Mouse (Mus musculus) kidney, embryonic 15.5 days (tissue): ENCODE measurements around the gene Syt16. TPM values are rescaled to one million over a fixed set of nuclear protein-coding genes. Genes with fewer than 3 reads are reported as not detected.
A peak's percentile ranks its signal among the peaks of the same experiment; 100 is the strongest.

Source experiments
- ATAC-seq: fragments of 200-750 bp; cut with Nextera tagmentation; replicated peaks from 2 replicates; pipeline ENCODE4 v1.8.0; 2017; ENCODE audit warnings: moderate TSS enrichment; ENCODE audit not compliant: low FRiP score
- H3K27ac ChIP-seq: fragments of 300-500 bp; sonication (generic); 2 replicates; pipeline ENCODE4 v1.5.1; 2015; ENCODE audit warnings: mild to moderate bottlenecking, inconsistent platforms
- H3K27me3 ChIP-seq: fragments of 300-500 bp; sonication (generic); 2 replicates; pipeline ENCODE4 v1.6.1; 2015; ENCODE audit warnings: inconsistent platforms
- H3K36me3 ChIP-seq: fragments of 300-500 bp; sonication (generic); 2 replicates; pipeline ENCODE4 v1.6.1; 2015; ENCODE audit warnings: inconsistent platforms
- H3K4me1 ChIP-seq: fragments of 300-500 bp; sonication (generic); 2 replicates; pipeline ENCODE4 v1.6.1; 2015; ENCODE audit warnings: inconsistent platforms
- H3K4me2 ChIP-seq: fragments of 300-500 bp; sonication (generic); 2 replicates; pipeline ENCODE4 v1.6.1; 2015; ENCODE audit warnings: moderate library complexity, mild to moderate bottlenecking, inconsistent platforms
- H3K4me3 ChIP-seq: fragments of 300-500 bp; sonication (generic); replicated peaks from 2 replicates; pipeline ENCODE4 v1.5.1; 2015; ENCODE audit warnings: mild to moderate bottlenecking, inconsistent platforms
- H3K9ac ChIP-seq: fragments of 300-500 bp; sonication (generic); 2 replicates; pipeline ENCODE4 v1.6.1; 2015; ENCODE audit warnings: mild to moderate bottlenecking, inconsistent platforms
- H3K9me3 ChIP-seq: fragments of 300-500 bp; sonication (generic); replicated peaks from 2 replicates; pipeline ENCODE4 v1.6.1; 2016; ENCODE audit warnings: inconsistent platforms
- WGBS: fragments of 180-500 bp; shearing (Covaris S2); methylation state at CpG from one replicate; pipeline ENCODE4 v1.1.7; 2015; ENCODE audit warnings: mixed read lengths; 5-methylcytosine and 5-hydroxymethylcytosine counted together
- polyA plus RNA-seq: library from polyadenylated mRNA; unstranded; fragments of >200 nt; fragmentation: Nextera tagmentation; extraction: Ambion mirVana; gene quantifications from 2 replicates; pipeline ENCODE4 v1.2.1, GENCODE M21; 2015

Gene Syt16
- polyA plus RNA-seq: 0.73 and 0.84 TPM in 2 replicates

DNA sequence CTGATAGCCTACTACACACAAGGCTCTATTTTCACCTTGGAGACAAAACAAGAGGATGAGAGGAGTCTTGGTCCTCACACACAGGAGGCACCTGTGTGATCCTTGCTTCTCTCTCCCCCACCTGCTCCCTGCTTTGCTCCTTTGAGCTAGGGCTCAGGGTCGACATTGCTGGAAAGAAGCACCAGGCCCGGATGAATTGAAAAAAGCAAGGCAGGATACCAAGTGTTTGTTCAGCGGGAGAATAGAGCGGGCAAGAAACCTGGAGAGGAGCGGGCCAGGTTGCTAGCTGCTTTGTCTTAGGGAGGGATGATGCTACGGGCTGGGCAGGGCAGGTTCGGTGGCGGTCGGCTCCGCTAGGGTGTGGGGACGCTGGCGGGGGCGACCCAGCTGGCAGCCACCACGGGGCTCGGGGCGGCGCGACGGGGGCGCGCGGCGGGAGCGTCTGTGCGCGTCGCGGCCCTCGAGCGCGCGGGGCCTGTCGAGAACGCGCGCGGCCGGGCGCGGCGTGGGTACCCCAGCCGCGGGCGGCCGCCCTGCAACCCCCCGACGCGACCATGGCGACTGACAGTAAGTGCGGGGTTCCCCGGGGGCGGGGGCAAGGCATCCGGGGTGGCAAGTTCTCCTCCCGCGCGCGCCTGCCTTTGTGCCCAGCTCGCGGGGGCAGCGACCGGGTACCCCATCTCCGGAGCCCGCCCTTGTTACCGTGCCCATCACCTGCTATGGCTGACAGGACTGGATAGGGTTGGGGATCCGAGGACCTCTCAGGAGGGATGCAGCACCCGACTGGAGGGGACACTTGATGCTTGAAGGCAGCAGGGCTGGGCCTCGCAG is at the start of gene Syt16:
Gene Syt16, plus strand, starts transcription at position 365 of the 831 bp plus-strand sequence.
- Histone ChIP-seq H3K27ac (no peak within 1 kb of the TSS), H3K4me3 (peak within 1 kb of the TSS; percentile 52), H3K4me1 (peaks cover 11% of the 10 kb centered on the region), H3K27me3 (peaks cover 36% of the 10 kb centered on the region), H3K9ac (peak within 1 kb of the TSS; percentile 50), H3K9me3 (no peaks in the 10 kb centered on the region), H3K4me2 (peak within 1 kb of the TSS; percentile 85), H3K36me3 (no peaks in the 10 kb centered on the region)
- ATAC-seq: 0 out of 2 replicates have a peak, but pooled peaks have one; percentile 46
- 1% methylated on average over 58 of the region's 67 CpGs for WGBS

DNA sequence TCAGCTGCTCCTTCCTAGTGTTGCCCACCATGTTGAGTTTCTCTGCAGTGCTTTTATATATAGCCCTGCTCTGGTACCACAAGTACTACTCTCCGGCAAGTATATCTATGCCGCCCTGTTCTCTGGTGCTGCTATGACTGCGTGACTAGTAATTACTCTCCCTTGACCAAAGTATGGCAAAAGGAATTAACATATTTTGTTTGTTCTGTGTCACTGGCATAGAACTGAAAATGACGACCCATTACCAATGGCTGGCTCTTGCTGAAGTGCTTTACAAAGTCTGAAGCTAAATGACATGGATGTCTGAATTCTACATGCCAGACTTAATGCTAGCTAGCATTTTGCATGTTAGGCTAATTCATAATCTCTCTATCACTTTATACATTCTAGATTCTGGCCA is 49.0 kb upstream of the Syt16 start:
- Histone ChIP-seq H3K27me3 (0 out of 2 replicates have a peak, but pooled peaks cover 3% of the 10 kb centered on the region), H3K4me3 (no peak overlapping the region), H3K9me3 (no peaks in the 10 kb centered on the region), H3K4me1 (peaks cover 14% of the 10 kb centered on the region), H3K4me2 (no peak overlapping the region), H3K9ac (no peak overlapping the region), H3K27ac (no peak overlapping the region), H3K36me3 (peaks cover 33% of the 10 kb centered on the region)
- no peak for ATAC-seq
- 90% methylated on average over 4 of the region's 4 CpGs for WGBS

DNA sequence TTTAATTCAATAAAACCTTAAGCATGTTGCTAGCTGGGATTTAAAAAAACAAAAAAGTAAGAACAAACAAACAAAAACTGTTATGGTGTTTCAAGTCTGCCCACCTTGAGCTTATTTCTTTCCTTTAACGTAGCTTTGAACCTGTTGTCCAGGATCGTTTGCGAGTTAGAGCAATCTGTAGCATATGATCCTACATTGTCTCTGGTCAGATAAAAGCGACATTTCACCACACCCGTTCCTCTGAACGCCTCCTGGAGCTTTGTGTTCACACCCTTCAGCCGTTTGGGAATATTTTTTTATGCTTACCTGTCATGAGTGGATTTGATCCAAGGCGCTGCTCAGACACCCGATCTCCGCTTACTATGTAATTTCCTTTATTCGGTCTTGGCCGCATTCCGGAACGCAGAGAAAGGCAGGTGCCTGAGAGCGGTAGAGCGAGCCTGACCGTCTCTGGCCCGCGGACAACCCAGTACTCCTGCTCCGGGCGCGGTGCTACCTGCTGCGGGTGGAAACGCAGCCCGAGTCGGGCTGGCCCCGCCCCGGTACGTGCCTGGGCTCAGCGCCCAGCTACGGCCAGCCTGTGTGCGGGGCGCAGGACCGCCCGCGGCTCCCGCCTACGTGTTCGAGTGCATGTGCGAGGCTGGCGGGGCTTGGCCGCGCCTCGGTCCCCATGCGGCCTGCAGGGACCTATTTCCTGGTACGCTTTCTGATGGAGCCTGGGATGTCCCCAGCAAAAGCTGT is 48.0 kb upstream of the Syt16 start:
- WGBS: 6% methylated on average over 46 of the region's 46 CpGs
- peaks cover 23% of the 10 kb centered on the region for H3K36me3 ChIP-seq
- no peak overlapping the region for H3K27ac ChIP-seq
- peak; percentile 86 for ATAC-seq
- 0 out of 2 replicates have a peak, but pooled peaks cover 3% of the 10 kb centered on the region for H3K27me3 ChIP-seq
- peak overlapping the region; percentile 46; the same call in 1 of the 2 replicates for H3K9ac ChIP-seq
- no peaks in the 10 kb centered on the region for H3K9me3 ChIP-seq
- H3K4me3 ChIP-seq: peak overlapping the region; percentile 43
- H3K4me2 ChIP-seq: peak overlapping the region; percentile 76
- peaks cover 17% of the 10 kb centered on the region for H3K4me1 ChIP-seq

DNA sequence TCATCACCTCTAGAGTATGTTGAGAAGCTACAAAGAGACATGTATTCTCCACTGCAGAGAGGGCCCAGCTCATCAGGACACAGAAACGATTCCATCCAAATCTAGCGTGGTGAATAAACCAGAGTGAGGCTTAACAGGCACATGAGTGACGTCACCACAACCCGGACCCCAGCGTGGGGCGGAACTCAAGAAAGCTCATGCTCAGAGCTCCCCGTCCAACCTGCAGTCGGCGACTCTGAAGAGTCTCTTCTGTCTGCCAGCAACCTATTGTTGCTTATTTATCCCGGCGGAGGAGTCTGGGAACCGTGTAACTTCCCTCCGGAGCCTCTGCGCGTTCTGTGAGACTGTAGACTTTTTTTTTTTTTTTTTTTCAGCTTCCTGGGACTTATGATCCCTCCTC is 44.6 kb upstream of the Syt16 start:
- Histone ChIP-seq H3K4me1 (peaks cover 17% of the 10 kb centered on the region), H3K36me3 (peaks cover 5% of the 10 kb centered on the region; the same call in 1 of the 2 replicates), H3K9me3 (no peaks in the 10 kb centered on the region), H3K27me3 (0 out of 2 replicates have a peak, but pooled peaks cover 3% of the 10 kb centered on the region), H3K27ac (no peak overlapping the region), H3K4me2 (peak overlapping the region; percentile 65), H3K9ac (no peak overlapping the region), H3K4me3 (peak overlapping the region; percentile 40)
- 18% methylated on average over 15 of the region's 15 CpGs for WGBS
- ATAC-seq: peak; percentile 72

DNA sequence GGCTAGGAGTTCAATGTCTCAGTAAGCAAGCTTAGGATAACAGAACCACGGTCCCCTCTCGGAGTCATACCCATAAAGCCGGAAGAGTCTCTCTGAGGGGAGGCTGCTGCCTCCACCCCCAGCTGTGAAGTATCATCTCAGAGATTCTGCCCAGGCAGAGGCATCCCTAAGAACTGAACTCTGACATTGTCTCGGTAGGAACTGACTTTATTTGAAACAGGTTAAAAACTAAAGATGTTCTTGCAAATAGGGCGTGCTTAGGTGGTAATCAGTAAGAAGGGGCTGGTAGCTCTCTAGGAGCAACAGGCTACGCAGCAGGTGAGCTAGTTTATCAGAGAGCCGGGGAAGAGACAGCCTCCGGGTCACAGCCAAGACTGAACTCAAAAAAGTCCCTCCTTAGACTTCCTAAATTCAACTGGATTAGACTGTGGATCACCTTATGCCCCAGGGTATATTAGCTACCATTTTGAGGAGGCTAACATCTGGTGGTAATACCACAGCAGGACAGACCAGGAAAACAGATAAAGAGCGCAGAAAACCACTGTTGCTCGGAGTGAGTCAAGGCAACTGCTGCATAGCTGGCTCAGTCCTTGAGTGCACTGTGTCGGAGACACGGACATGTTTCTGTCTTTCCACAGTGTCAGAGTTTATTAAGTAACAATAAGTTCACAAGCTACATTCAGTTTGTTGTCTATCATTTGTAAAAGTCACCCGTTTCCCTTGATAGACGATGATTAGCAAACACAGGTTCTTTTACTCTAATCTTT is 43.9 kb upstream of the Syt16 start:
- no peak for ATAC-seq
- peak overlapping the region; percentile 40 for H3K4me3 ChIP-seq
- WGBS: 56% methylated on average over 14 of the region's 14 CpGs

DNA sequence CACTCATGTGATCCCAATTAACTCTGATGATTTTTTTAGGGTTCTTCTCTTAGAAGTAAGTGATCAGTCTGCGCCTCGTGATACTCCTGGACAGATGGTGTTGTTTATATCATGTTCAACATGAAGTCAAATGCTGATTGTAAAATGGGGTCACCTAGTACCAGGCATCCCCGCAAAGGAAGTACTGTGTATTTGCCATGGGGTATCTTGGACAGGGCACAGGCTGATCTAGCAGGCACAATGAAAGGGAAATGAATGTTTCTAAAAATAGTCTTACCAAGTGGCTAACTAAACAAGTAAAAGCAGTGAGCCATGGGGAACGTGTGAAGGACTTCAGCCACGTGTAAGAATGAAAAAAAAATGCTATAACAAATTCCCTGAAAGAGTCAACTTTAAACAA is 42.7 kb upstream of the Syt16 start:
- H3K27me3 ChIP-seq: no peaks in the 10 kb centered on the region
- H3K27ac ChIP-seq: no peak overlapping the region
- no peak overlapping the region for H3K9ac ChIP-seq
- no peak overlapping the region for H3K4me2 ChIP-seq
- H3K4me1 ChIP-seq: peaks cover 11% of the 10 kb centered on the region
- no peaks in the 10 kb centered on the region for H3K9me3 ChIP-seq
- H3K36me3 ChIP-seq: no peaks in the 10 kb centered on the region
- WGBS: 56% methylated on average over 5 of the region's 5 CpGs
- H3K4me3 ChIP-seq: no peak overlapping the region
- no peak for ATAC-seq

More for the DNA sequence above, 43.9 kb upstream of the Syt16 start:
- Histone ChIP-seq H3K36me3 (no peaks in the 10 kb centered on the region), H3K4me1 (peaks cover 17% of the 10 kb centered on the region), H3K9me3 (no peaks in the 10 kb centered on the region), H3K27me3 (no peaks in the 10 kb centered on the region), H3K9ac (no peak overlapping the region), H3K27ac (no peak overlapping the region), H3K4me2 (peak overlapping the region; percentile 65)

DNA sequence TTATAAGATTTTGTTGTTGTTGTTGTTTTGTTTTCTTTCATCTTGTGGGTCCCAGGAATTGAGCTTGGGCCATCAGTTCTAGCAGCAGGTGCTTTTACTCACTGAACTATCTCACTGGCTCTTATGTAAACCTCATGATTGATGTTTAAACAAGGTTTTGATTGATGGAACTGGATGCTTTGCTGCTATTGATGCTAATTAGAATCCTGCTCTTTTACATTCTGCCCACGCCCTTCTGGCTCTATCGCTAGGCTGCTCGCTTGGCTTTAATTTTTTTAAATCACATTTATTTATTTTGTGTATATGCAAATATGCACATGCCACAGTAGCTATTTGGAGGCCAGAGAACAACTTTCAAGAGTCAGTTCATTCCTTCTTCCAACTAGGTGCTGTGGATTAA is 39.8 kb upstream of the Syt16 start:
- no peak overlapping the region for H3K4me3 ChIP-seq
- H3K9me3 ChIP-seq: no peaks in the 10 kb centered on the region
- 96% methylated on average over 3 of the region's 3 CpGs for WGBS

DNA sequence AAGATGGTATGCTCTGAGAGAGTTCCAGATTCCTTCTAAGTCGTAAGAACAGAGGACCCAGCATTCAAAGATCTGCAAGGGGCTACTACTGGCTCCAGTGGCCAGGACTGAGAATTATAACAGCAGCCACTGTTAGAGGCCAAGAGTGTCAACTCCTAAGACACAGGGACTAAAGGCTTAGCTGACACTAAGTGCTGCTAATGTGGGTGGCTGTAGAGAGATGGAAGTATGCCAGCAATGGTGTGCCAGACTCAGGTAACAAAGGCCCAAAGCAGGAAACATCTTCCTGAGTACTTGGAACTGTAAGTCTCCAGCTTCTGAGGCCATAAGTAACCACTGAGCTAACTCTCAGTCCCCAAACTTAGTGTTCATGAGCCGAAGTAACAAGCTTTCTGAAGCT is 38.6 kb upstream of the Syt16 start:
- H3K4me2 ChIP-seq: no peak overlapping the region
- H3K27ac ChIP-seq: no peak overlapping the region
- 93% methylated on average over 2 of the region's 2 CpGs for WGBS
- no peaks in the 10 kb centered on the region for H3K9me3 ChIP-seq
- no peaks in the 10 kb centered on the region for H3K36me3 ChIP-seq
- H3K27me3 ChIP-seq: no peaks in the 10 kb centered on the region; the same call in 1 of the 2 replicates
- no peaks in the 10 kb centered on the region for H3K4me1 ChIP-seq
- no peak overlapping the region for H3K4me3 ChIP-seq
- no peak for ATAC-seq
- no peak overlapping the region for H3K9ac ChIP-seq

More for the DNA sequence above, 39.8 kb upstream of the Syt16 start:
- no peak for ATAC-seq
- Histone ChIP-seq H3K27ac (no peak overlapping the region), H3K9ac (no peak overlapping the region), H3K27me3 (no peaks in the 10 kb centered on the region; the same call in 1 of the 2 replicates), H3K4me2 (no peak overlapping the region), H3K4me1 (peaks cover 10% of the 10 kb centered on the region), H3K36me3 (no peaks in the 10 kb centered on the region)

DNA sequence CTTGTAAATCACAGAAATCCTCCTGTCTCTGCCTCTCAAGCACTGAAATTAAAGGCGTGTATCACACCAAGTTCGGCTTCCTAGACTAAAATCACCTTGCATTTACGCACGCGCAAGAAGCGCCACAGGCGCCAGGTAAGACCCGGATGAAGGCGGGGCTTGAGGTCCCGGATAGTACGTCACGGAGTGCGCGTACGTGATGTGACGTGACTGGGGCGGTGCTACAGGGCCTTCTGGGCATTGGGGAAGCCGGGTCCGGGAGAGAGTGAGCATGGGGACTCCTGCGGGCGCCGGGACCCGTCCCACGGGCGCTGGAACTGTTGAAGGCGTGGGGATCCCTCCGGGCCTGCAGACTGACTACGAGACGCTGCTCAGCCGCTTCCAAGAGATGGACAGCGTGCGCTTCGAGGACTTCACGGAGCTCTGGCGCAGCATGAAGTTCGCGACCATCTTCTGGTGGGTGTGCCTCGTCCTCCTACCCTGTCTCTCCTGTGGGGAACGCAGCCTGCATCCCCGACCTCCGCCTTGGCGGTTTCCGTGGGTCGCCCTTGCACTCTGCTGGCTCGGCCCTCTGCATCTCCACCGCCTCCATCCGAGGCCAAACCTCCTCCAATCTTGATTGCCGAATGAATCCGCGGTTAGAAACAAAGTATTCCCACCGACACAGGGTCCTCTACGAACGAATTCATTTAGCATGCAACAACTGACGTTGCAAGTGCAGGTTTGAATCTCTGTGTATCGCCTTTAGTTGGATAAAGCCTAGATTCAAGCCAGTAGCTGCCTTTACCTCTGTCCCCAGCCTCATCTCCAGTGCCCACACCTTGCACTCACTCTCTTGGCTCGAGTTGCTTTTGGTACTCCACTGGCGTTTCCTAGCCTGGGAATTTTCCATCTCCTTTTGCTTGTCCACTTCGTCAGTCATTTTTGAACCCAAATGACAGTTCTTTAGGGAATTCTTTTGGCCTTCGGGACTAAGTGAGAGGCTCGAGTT is 32.9 kb upstream of the Syt16 start, which contains the start of gene Snapc1:
Gene Snapc1, plus strand, starts transcription at position 191 of the 991 bp plus-strand sequence.
- Histone ChIP-seq H3K9me3 (no peaks in the 10 kb centered on the region), H3K4me1 (peaks cover 10% of the 10 kb centered on the region), H3K4me3 (peak within 1 kb of the TSS; percentile 78), H3K27ac (peak within 1 kb of the TSS; percentile 63), H3K4me2 (peak within 1 kb of the TSS; percentile 82), H3K27me3 (no peaks in the 10 kb centered on the region; the same call in 1 of the 2 replicates), H3K9ac (peak within 1 kb of the TSS; percentile 76), H3K36me3 (peaks cover 25% of the 10 kb centered on the region)
- ATAC-seq: peak; percentile 100
- WGBS: 1% methylated on average over 60 of the region's 60 CpGs

DNA sequence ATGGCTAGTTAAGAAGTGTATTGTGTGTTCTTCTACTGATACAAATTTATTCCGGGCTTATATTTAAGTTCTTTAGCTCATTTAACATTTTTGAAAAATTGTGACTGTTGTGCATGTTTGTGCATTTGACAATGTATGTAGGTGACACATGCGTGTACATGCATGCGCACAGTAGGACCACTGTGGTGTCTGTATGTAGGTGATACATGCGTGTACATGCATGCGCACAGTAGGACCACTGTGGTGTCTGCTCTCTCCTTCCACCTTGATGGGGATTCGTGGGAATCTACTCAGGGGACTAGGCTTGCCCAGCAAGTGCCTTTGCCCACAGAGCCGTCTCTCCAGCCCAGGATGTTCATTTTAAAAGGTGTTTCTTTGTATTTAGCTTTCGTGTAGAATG is 28.3 kb upstream of the Syt16 start:
- 94% methylated on average over 8 of the region's 8 CpGs for WGBS
- peaks cover 65% of the 10 kb centered on the region for H3K36me3 ChIP-seq

More for the DNA sequence above, 28.3 kb upstream of the Syt16 start:
- no peak overlapping the region for H3K27ac ChIP-seq
- H3K9me3 ChIP-seq: peaks cover 3% of the 10 kb centered on the region; the same call in 1 of the 2 replicates
- H3K4me1 ChIP-seq: peaks cover 10% of the 10 kb centered on the region
- no peak overlapping the region for H3K4me3 ChIP-seq
- H3K9ac ChIP-seq: no peak overlapping the region
- no peaks in the 10 kb centered on the region for H3K27me3 ChIP-seq
- H3K4me2 ChIP-seq: no peak overlapping the region
- no peak for ATAC-seq
